Mouse (Mus musculus): ENCODE data around the gene Fgfr1op. TPM values are rescaled to one million over a fixed set of nuclear protein-coding genes. Genes with fewer than 3 reads are reported as not detected.

Gene Fgfr1op
- polyA plus RNA-seq, 1 experiment from 2014 or later = 9.9 TPM

- Histone ChIP-seq H3K4me3 (ENCODE audit: low read depth, low read length) (no peak overlapping the region), H3K4me1 (ENCODE audit: control insufficient read depth, low read depth, low read length) (no peaks in the 10 kb centered on the region), H3K4me2 (ENCODE audit: low read depth, low read length) (no peak overlapping the region), H3K9ac (ENCODE audit: low read depth, low read length) (no peak overlapping the region), H3K36me3 (ENCODE audit: control insufficient read depth, insufficient read depth) (no peaks in the 10 kb centered on the region), H3K9me3 (replicated peaks; ENCODE audit: control insufficient read depth, low read length) (no peaks in the 10 kb centered on the region), H3K27ac (ENCODE audit: low read length) (no peak overlapping the region), H3K27me3 (ENCODE audit: control insufficient read depth, insufficient read depth, low read depth, low read length) (no peaks in the 10 kb centered on the region)
- 37% methylated on average over 10 of the region's 10 CpGs for WGBS (ENCODE audit: insufficient replicate concordance)
- ATAC-seq (ENCODE audit: low read depth) = no peak
Observed at GRCm38 (mm10) chr17:8210675-8211074, 45.4 kb downstream of the Fgfr1op start.

GRCm38 (mm10) chr17:8211399-8211798, 46.1 kb downstream of the Fgfr1op start:
- no peaks in the 10 kb centered on the region for H3K27me3 ChIP-seq (ENCODE audit: control insufficient read depth, insufficient read depth, low read depth, low read length)
- no peak overlapping the region for H3K27ac ChIP-seq (ENCODE audit: low read length)
- H3K36me3 ChIP-seq (ENCODE audit: control insufficient read depth, insufficient read depth) = no peaks in the 10 kb centered on the region
- 58% methylated on average over 6 of the region's 6 CpGs for WGBS (ENCODE audit: insufficient replicate concordance)
- no peaks in the 10 kb centered on the region for H3K9me3 ChIP-seq (replicated peaks; ENCODE audit: control insufficient read depth, low read length)
- no peak overlapping the region for H3K9ac ChIP-seq (ENCODE audit: low read depth, low read length)
- no peaks in the 10 kb centered on the region for H3K4me1 ChIP-seq (ENCODE audit: control insufficient read depth, low read depth, low read length)
- H3K4me2 ChIP-seq (ENCODE audit: low read depth, low read length) = no peak overlapping the region
- no peak for ATAC-seq (ENCODE audit: low read depth)
- no peak overlapping the region for H3K4me3 ChIP-seq (ENCODE audit: low read depth, low read length)

GRCm38 (mm10) chr17:8214369-8214768, 49.1 kb downstream of the Fgfr1op start:
- H3K4me2 ChIP-seq (ENCODE audit: low read depth, low read length) = no peak overlapping the region
- no peak for ATAC-seq (ENCODE audit: low read depth)
- no peak overlapping the region for H3K9ac ChIP-seq (ENCODE audit: low read depth, low read length)
- H3K9me3 ChIP-seq (replicated peaks; ENCODE audit: control insufficient read depth, low read length) = no peaks in the 10 kb centered on the region
- H3K36me3 ChIP-seq (ENCODE audit: control insufficient read depth, insufficient read depth) = no peaks in the 10 kb centered on the region
- H3K4me1 ChIP-seq (ENCODE audit: control insufficient read depth, low read depth, low read length) = no peaks in the 10 kb centered on the region
- 23% methylated on average over 1 of the region's 1 CpGs for WGBS (ENCODE audit: insufficient replicate concordance)
- H3K27me3 ChIP-seq (ENCODE audit: control insufficient read depth, insufficient read depth, low read depth, low read length) = no peaks in the 10 kb centered on the region
- H3K27ac ChIP-seq (ENCODE audit: low read length) = no peak overlapping the region
- no peak overlapping the region for H3K4me3 ChIP-seq (ENCODE audit: low read depth, low read length)

GRCm38 (mm10) chr17:8215016-8215745, 49.9 kb downstream of the Fgfr1op start:
- Histone ChIP-seq H3K4me2 (ENCODE audit: low read depth, low read length) (no peak overlapping the region), H3K9me3 (replicated peaks; ENCODE audit: control insufficient read depth, low read length) (no peaks in the 10 kb centered on the region), H3K27ac (ENCODE audit: low read length) (no peak overlapping the region), H3K4me1 (ENCODE audit: control insufficient read depth, low read depth, low read length) (no peaks in the 10 kb centered on the region), H3K4me3 (ENCODE audit: low read depth, low read length) (no peak overlapping the region), H3K36me3 (ENCODE audit: control insufficient read depth, insufficient read depth) (no peaks in the 10 kb centered on the region), H3K27me3 (ENCODE audit: control insufficient read depth, insufficient read depth, low read depth, low read length) (no peaks in the 10 kb centered on the region), H3K9ac (ENCODE audit: low read depth, low read length) (no peak overlapping the region)
- no peak for ATAC-seq (ENCODE audit: low read depth)
- 72% methylated on average over 12 of the region's 12 CpGs for WGBS (ENCODE audit: insufficient replicate concordance)

- Histone ChIP-seq H3K36me3 (ENCODE audit: control insufficient read depth, insufficient read depth) (no peaks in the 10 kb centered on the region), H3K4me3 (ENCODE audit: low read depth, low read length) (no peak overlapping the region), H3K9me3 (replicated peaks; ENCODE audit: control insufficient read depth, low read length) (no peaks in the 10 kb centered on the region), H3K4me2 (ENCODE audit: low read depth, low read length) (no peak overlapping the region), H3K27me3 (ENCODE audit: control insufficient read depth, insufficient read depth, low read depth, low read length) (no peaks in the 10 kb centered on the region), H3K9ac (ENCODE audit: low read depth, low read length) (no peak overlapping the region), H3K4me1 (ENCODE audit: control insufficient read depth, low read depth, low read length) (no peaks in the 10 kb centered on the region), H3K27ac (ENCODE audit: low read length) (no peak overlapping the region)
- no peak for ATAC-seq (ENCODE audit: low read depth)
- 79% methylated on average over 10 of the region's 10 CpGs for WGBS (ENCODE audit: insufficient replicate concordance)
Observed at GRCm38 (mm10) chr17:8223225-8223624, 57.9 kb downstream of the Fgfr1op start.

GRCm38 (mm10) chr17:8224072-8224471, 58.8 kb downstream of the Fgfr1op start:
- Histone ChIP-seq H3K4me3 (ENCODE audit: low read depth, low read length) (no peak overlapping the region), H3K4me2 (ENCODE audit: low read depth, low read length) (no peak overlapping the region), H3K4me1 (ENCODE audit: control insufficient read depth, low read depth, low read length) (no peaks in the 10 kb centered on the region), H3K9ac (ENCODE audit: low read depth, low read length) (no peak overlapping the region), H3K9me3 (replicated peaks; ENCODE audit: control insufficient read depth, low read length) (no peaks in the 10 kb centered on the region), H3K36me3 (ENCODE audit: control insufficient read depth, insufficient read depth) (no peaks in the 10 kb centered on the region), H3K27me3 (ENCODE audit: control insufficient read depth, insufficient read depth, low read depth, low read length) (no peaks in the 10 kb centered on the region), H3K27ac (ENCODE audit: low read length) (no peak overlapping the region)
- ATAC-seq (ENCODE audit: low read depth) = no peak
- 48% methylated on average over 1 of the region's 1 CpGs for WGBS (ENCODE audit: insufficient replicate concordance)

- H3K9ac ChIP-seq (ENCODE audit: low read depth, low read length) = no peak overlapping the region
- no peaks in the 10 kb centered on the region for H3K4me1 ChIP-seq (ENCODE audit: control insufficient read depth, low read depth, low read length)
- no peaks in the 10 kb centered on the region for H3K9me3 ChIP-seq (replicated peaks; ENCODE audit: control insufficient read depth, low read length)
- no peak overlapping the region for H3K4me2 ChIP-seq (ENCODE audit: low read depth, low read length)
- no peak overlapping the region for H3K4me3 ChIP-seq (ENCODE audit: low read depth, low read length)
- WGBS (ENCODE audit: insufficient replicate concordance) = 84% methylated on average over 2 of the region's 2 CpGs
- H3K27ac ChIP-seq (ENCODE audit: low read length) = 0 out of 2 replicates have a peak overlapping the region, but pooled peaks have one; percentile 6
- no peaks in the 10 kb centered on the region for H3K27me3 ChIP-seq (ENCODE audit: control insufficient read depth, insufficient read depth, low read depth, low read length)
- H3K36me3 ChIP-seq (ENCODE audit: control insufficient read depth, insufficient read depth) = no peaks in the 10 kb centered on the region
- ATAC-seq (ENCODE audit: low read depth) = no peak
Observed at GRCm38 (mm10) chr17:8225166-8225565, 59.9 kb downstream of the Fgfr1op start.

- H3K4me1 ChIP-seq (ENCODE audit: control insufficient read depth, low read depth, low read length) = no peaks in the 10 kb centered on the region
- H3K9me3 ChIP-seq (replicated peaks; ENCODE audit: control insufficient read depth, low read length) = no peaks in the 10 kb centered on the region
- no peak overlapping the region for H3K27ac ChIP-seq (ENCODE audit: low read length)
- no peak; the same call in 1 of the 2 replicates for ATAC-seq (ENCODE audit: low read depth)
- H3K36me3 ChIP-seq (ENCODE audit: control insufficient read depth, insufficient read depth) = no peaks in the 10 kb centered on the region
- H3K4me3 ChIP-seq (ENCODE audit: low read depth, low read length) = no peak overlapping the region
- 51% methylated on average over 4 of the region's 4 CpGs for WGBS (ENCODE audit: insufficient replicate concordance)
- no peak overlapping the region for H3K9ac ChIP-seq (ENCODE audit: low read depth, low read length)
- no peak overlapping the region for H3K4me2 ChIP-seq (ENCODE audit: low read depth, low read length)
- no peaks in the 10 kb centered on the region for H3K27me3 ChIP-seq (ENCODE audit: control insufficient read depth, insufficient read depth, low read depth, low read length)
Observed at GRCm38 (mm10) chr17:8225746-8226145, 60.4 kb downstream of the Fgfr1op start.

- Histone ChIP-seq H3K36me3 (ENCODE audit: control insufficient read depth, insufficient read depth) (no peaks in the 10 kb centered on the region), H3K4me1 (ENCODE audit: control insufficient read depth, low read depth, low read length) (no peaks in the 10 kb centered on the region), H3K27ac (ENCODE audit: low read length) (no peak overlapping the region), H3K9me3 (replicated peaks; ENCODE audit: control insufficient read depth, low read length) (no peaks in the 10 kb centered on the region), H3K9ac (ENCODE audit: low read depth, low read length) (no peak overlapping the region), H3K4me2 (ENCODE audit: low read depth, low read length) (no peak overlapping the region), H3K27me3 (ENCODE audit: control insufficient read depth, insufficient read depth, low read depth, low read length) (no peaks in the 10 kb centered on the region), H3K4me3 (ENCODE audit: low read depth, low read length) (no peak overlapping the region)
- ATAC-seq (ENCODE audit: low read depth) = no peak
- WGBS (ENCODE audit: insufficient replicate concordance) = 52% methylated on average over 9 of the region's 9 CpGs
Observed at GRCm38 (mm10) chr17:8228622-8229021, 63.3 kb downstream of the Fgfr1op start.
